Mouse (Mus musculus) cerebellum, adult 2 months (tissue): ENCODE measurements around the gene Dmrtc2. TPM values are rescaled to one million over a fixed set of nuclear protein-coding genes. Genes with fewer than 3 reads are reported as not detected.
"Not testable (repeated sequence)": the region's sequence is repeated elsewhere in the genome, so short reads cannot be mapped to it uniquely, and the experiment has no call there.

ENCODE experiments used
- DNase-seq, 2 experiments: peaks; one replicate each; pipeline ENCODE4 v3.0.0; 2021
- H3K27ac ChIP-seq: fragments of 200-500 bp; 2 replicates; pipeline ENCODE4 v1.5.1; 2012; ENCODE audit warnings: low read length, control low read depth, inconsistent platforms; ENCODE audit not compliant: insufficient read depth
- H3K27me3 ChIP-seq: fragments of 200-500 bp; 2 replicates; pipeline ENCODE4 v1.6.1; 2012; ENCODE audit warnings: inconsistent platforms, mild to moderate bottlenecking, low read length, moderate library complexity; ENCODE audit not compliant: control insufficient read depth, insufficient read depth
- H3K4me1 ChIP-seq: fragments of 200-500 bp; 2 replicates; pipeline ENCODE4 v1.6.1; 2011; ENCODE audit warnings: low read length; ENCODE audit not compliant: control insufficient read depth, insufficient read depth
- H3K4me3 ChIP-seq: fragments of 200-500 bp; replicated peaks from 2 replicates; pipeline ENCODE3; 2011; ENCODE audit warnings: mild to moderate bottlenecking, low read depth, low read length, control low read depth; ENCODE audit not compliant: insufficient read depth
- CTCF ChIP-seq: fragments of 200-500 bp; IDR thresholded peaks from 2 replicates; pipeline ENCODE4 v1.5.1; 2011; ENCODE audit warnings: low read depth, mild to moderate bottlenecking, control low read depth, low read length, moderate library complexity, borderline replicate concordance; ENCODE audit not compliant: insufficient read depth
- POLR2A ChIP-seq: fragments of 200-500 bp; IDR thresholded peaks from 2 replicates; pipeline ENCODE4 v1.6.1; 2011; ENCODE audit warnings: low read length, control low read depth, borderline replicate concordance; ENCODE audit not compliant: insufficient read depth
- WGBS: fragments of 180-500 bp; shearing (Covaris S2); methylation state at CpG from one replicate; pipeline ENCODE4 v1.1.7; 2018; 5-methylcytosine and 5-hydroxymethylcytosine counted together
- polyA plus RNA-seq: library from polyadenylated mRNA; depleted of rRNA; stranded (reverse); fragments of >200 nt; gene quantifications from 2 replicates; pipeline ENCODE4 v1.2.3, GENCODE M21; 2012

The Dmrtc2 gene
- polyA plus RNA-seq, 1 experiment: not detected

- no peak for TF ChIP-seq CTCF
- no peak for TF ChIP-seq POLR2A
- H3K27ac ChIP-seq: no peak overlapping the region
- WGBS: 74% methylated on average over 6 of the region's 6 CpGs
These were observed 19.8 kb downstream of the Dmrtc2 start for GRCm38 (mm10) chr7:24889431-24890220.

DNA sequence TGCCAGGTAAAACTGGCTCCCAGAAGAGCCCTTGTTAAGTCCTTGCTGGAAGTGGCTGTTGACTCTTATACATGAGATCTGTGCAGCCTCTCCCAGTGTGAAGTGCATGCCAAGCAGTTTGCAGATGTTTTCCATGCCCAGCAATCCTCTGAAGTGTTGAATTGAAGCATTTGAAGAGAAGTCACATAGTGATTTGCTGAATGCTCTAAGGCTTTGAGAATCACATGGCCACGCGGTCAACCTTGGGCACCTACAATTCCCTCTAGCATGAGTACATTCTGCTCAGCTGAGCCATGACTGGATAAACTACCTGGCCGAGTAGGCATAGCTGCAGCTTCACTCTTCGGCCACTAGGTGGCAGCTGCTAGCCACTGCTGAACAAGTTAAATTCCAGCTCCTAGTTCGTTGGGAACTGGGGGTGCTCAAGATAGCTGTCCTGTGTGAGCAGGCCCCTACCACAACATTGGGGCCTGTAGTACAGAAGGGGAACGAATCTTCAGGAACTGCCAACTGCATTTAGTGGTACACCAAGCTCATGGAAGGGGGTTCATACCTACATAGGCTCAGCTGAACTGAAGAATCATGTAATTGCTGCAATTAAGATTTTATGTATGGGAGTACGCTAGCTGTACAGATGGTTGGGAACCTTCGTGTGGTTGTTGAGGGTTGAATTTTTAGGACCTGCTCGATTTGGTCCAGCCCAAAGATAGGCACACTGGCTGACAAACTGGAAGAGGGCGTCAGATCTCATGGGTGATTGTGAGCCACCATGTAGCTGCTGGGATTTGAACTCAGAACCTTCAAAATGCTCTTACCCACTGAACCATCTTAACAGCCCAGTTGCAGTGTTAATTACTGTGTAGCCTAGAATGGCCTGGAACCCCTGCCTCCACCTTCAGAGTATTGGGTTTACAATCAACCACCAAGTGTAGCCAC, 20.7 kb downstream of the Dmrtc2 start:
- DNase-seq: peak; percentile 72
- no peak for TF ChIP-seq POLR2A
- TF ChIP-seq CTCF: peak; percentile 99
- Histone ChIP-seq H3K27ac (no peak overlapping the region), H3K4me3 (no peak overlapping the region), H3K27me3 (no peaks in the 10 kb centered on the region), H3K4me1 (peaks cover 6% of the 10 kb centered on the region)
- WGBS: 29% methylated on average over 10 of the region's 10 CpGs

More at GRCm38 (mm10) chr7:24889431-24890220, 19.8 kb downstream of the Dmrtc2 start:
- no peak for DNase-seq
- Histone ChIP-seq H3K27me3 (no peaks in the 10 kb centered on the region), H3K4me3 (no peak overlapping the region), H3K4me1 (peaks cover 6% of the 10 kb centered on the region)

DNA sequence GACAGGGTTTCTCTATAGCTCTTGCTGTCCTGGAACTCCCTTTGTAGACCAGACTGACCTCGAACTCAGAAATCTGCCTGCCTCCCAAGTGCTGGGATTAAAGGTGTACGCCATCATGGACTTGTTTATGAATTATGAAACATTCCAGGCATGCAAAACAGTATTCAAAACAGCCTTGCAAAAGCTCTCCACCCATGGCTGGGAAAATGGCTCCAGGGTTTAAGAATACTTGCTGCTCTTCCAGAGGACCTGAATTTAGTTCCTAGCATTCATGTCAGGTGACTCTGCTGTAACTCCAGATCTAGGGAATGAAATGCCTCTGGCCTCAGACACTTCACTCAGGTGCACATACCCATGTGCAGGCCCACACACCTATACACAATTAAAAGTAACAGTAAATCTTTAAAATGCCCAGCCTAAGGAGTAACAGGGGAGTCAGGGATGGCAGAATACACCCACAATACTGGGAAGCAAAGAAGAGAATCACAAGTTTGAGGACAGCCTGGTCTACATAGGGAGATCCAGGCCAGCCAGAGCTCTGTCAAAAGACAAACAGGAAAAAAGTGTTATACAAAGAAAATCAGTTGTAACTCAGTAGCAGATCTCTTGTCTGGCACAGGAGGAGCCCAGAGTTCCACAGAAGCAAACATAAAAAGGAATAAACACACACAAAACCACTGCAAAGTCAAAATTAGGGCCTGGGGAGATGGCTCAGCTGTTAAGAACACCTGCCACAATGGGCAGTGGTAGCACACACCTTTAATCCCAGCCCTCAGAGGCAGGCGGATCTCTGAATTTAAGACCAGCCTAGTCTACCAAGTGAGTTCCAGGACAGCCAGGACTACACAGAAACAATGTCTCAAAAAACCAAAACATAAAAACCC, 21.6 kb downstream of the Dmrtc2 start:
- WGBS: 77% methylated on average over 3 of the region's 3 CpGs
- no peak overlapping the region for H3K27ac ChIP-seq
- TF ChIP-seq POLR2A (no peak), CTCF (no peak)
- H3K4me3 ChIP-seq: no peak overlapping the region
- no peaks in the 10 kb centered on the region; the same call in 1 of the 2 replicates for H3K4me1 ChIP-seq
- no peak for DNase-seq
- no peaks in the 10 kb centered on the region for H3K27me3 ChIP-seq

GRCm38 (mm10) chr7:24892125-24892583, 22.3 kb downstream of the Dmrtc2 start:
- DNase-seq: no peak
- 72% methylated on average over 2 of the region's 2 CpGs for WGBS
- Histone ChIP-seq H3K27ac (no peak overlapping the region), H3K4me3 (no peak overlapping the region), H3K27me3 (no peaks in the 10 kb centered on the region), H3K4me1 (no peaks in the 10 kb centered on the region)
- no peak for TF ChIP-seq CTCF
- no peak for TF ChIP-seq POLR2A

- not testable (repeated sequence) for DNase-seq, H3K4me3 ChIP-seq, H3K4me1 ChIP-seq, H3K27me3 ChIP-seq, H3K27ac ChIP-seq
- WGBS: 88% methylated on average over 2 of the region's 2 CpGs
These were observed 25.9 kb downstream of the Dmrtc2 start for GRCm38 (mm10) chr7:24895749-24896148.

DNA sequence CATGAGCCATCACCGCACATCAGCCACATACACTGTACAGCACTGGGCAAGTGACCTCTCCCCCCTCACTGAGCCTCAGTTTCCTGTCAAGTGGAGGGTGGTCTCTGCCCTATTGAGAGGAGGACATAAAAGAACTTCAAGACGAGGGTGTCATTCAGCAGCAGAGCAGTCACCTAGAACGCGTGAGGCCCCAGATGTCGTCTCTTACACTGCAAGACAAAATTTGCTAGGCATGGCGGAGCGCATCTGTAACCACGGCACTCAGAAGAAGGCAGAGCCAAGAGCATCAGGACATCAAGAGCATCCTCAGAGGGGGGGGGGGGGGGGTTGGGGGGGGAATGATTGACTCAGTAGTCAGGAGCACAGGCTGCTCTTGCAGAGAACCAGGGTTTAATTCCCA, 26.4 kb downstream of the Dmrtc2 start:
- H3K27me3 ChIP-seq: no peaks in the 10 kb centered on the region
- no peak for DNase-seq
- H3K27ac ChIP-seq: no peak overlapping the region
- 61% methylated on average over 8 of the region's 8 CpGs for WGBS
- no peak overlapping the region for H3K4me3 ChIP-seq
- TF ChIP-seq CTCF (no peak), POLR2A (no peak)
- H3K4me1 ChIP-seq: no peaks in the 10 kb centered on the region

DNA sequence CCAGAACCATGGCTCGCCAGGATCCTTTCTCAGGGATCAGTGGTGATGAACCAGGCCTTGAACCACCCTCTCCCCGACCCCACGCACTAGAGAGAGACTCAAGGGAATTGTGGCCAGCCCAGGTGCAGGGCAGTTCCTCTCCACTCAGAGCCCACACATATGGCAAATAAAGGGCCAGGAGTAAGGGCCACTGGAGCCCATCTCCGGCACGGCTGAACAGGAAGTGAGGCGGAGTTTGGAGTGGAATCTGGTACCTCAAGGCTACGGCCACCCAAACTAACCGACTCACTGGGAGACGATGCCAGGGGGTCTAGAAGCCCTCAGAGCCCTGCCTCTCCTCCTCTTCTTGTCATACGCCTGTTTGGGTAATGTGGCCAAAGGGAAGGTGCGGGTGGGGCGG, 27.4 kb downstream of the Dmrtc2 start, which contains the start of gene Cd79a:
Cd79a (plus strand) TSS at position 158 of the 400 bp plus-strand sequence.
- no peak for TF ChIP-seq POLR2A
- TF ChIP-seq CTCF: no peak
- 82% methylated on average over 12 of the region's 12 CpGs for WGBS
- Histone ChIP-seq H3K27ac (no peak within 1 kb of the TSS), H3K27me3 (no peaks in the 10 kb centered on the region), H3K4me1 (no peaks in the 10 kb centered on the region), H3K4me3 (no peak within 1 kb of the TSS)
- DNase-seq: no peak
